Mouse (Mus musculus) olfactory bulb, adult 2 months (tissue): Measurements from ENCODE around the gene Prdm9. TPM values are rescaled to one million over a fixed set of nuclear protein-coding genes. Genes with fewer than 3 reads are reported as not detected.

Source experiments
- H3K27ac ChIP-seq: fragments of 200-500 bp; 2 replicates; pipeline ENCODE4 v1.5.1; 2012; ENCODE audit warnings: low read depth, low read length; ENCODE audit not compliant: insufficient read depth
- H3K4me1 ChIP-seq: fragments of 200-500 bp; 2 replicates; pipeline ENCODE4 v1.6.1; 2012; ENCODE audit warnings: low read length; ENCODE audit not compliant: control insufficient read depth, insufficient read depth
- H3K4me3 ChIP-seq: fragments of 200-500 bp; 2 replicates; pipeline ENCODE4 v1.5.1; 2012; ENCODE audit warnings: mild to moderate bottlenecking, low read depth, low read length, moderate library complexity; ENCODE audit not compliant: insufficient read depth
- CTCF ChIP-seq: fragments of 200-500 bp; IDR thresholded peaks from 2 replicates; pipeline ENCODE4 v1.5.1; 2012; ENCODE audit warnings: low read depth, mild to moderate bottlenecking, low read length, moderate library complexity; ENCODE audit not compliant: insufficient read depth
- POLR2A ChIP-seq: fragments of 200-500 bp; IDR thresholded peaks from 2 replicates; pipeline ENCODE4 v1.6.1; 2012; ENCODE audit warnings: mild to moderate bottlenecking, low read depth, low read length, moderate library complexity; ENCODE audit not compliant: insufficient read depth
- WGBS: fragments of 180-500 bp; shearing (Covaris S2); methylation state at CpG from one replicate; pipeline ENCODE4 v1.1.7; 2018; 5-methylcytosine and 5-hydroxymethylcytosine counted together
- polyA plus RNA-seq: library from polyadenylated mRNA; stranded (reverse); fragments of >200 nt; gene quantifications from 2 replicates; pipeline ENCODE4 v1.2.4, GENCODE M21; 2012; ENCODE audit warnings: low replicate concordance; ENCODE audit not compliant: missing spikeins, insufficient read depth, insufficient read length

Gene Prdm9
- polyA plus RNA-seq, 1 experiment = not detected

- TF ChIP-seq CTCF (no peak), POLR2A (no peak)
- 22% methylated on average over 8 of the region's 8 CpGs for WGBS
- Histone ChIP-seq H3K4me1 (peaks cover 5% of the 10 kb centered on the region; the same call in 1 of the 2 replicates), H3K27ac (no peak overlapping the region), H3K4me3 (no peak overlapping the region; the same call in 1 of the 2 replicates)
Measured at GRCm38 (mm10) chr17:15535943-15536342, 28.2 kb downstream of the Prdm9 start.

GRCm38 (mm10) chr17:15535162-15535800, 28.9 kb downstream of the Prdm9 start:
- TF ChIP-seq CTCF = no peak
- no peak for TF ChIP-seq POLR2A
- H3K4me3 ChIP-seq = no peak overlapping the region
- 67% methylated on average over 11 of the region's 11 CpGs for WGBS

GRCm38 (mm10) chr17:15530141-15530540, 34.0 kb downstream of the Prdm9 start:
- H3K27ac ChIP-seq = no peak overlapping the region
- peaks cover 2% of the 10 kb centered on the region for H3K4me1 ChIP-seq
- TF ChIP-seq CTCF (no peak), POLR2A (no peak)
- WGBS = 7% methylated on average over 5 of the region's 5 CpGs
- no peak overlapping the region for H3K4me3 ChIP-seq

More at GRCm38 (mm10) chr17:15535162-15535800, 28.9 kb downstream of the Prdm9 start:
- H3K4me1 ChIP-seq = peaks cover 5% of the 10 kb centered on the region; the same call in 1 of the 2 replicates
- no peak overlapping the region for H3K27ac ChIP-seq

- peaks cover 2% of the 10 kb centered on the region for H3K4me1 ChIP-seq
- TF ChIP-seq POLR2A = no peak
- no peak for TF ChIP-seq CTCF
- WGBS = 83% methylated on average over 2 of the region's 2 CpGs
- no peak overlapping the region for H3K27ac ChIP-seq
- H3K4me3 ChIP-seq = no peak overlapping the region
Measured at GRCm38 (mm10) chr17:15528887-15529286, 35.3 kb downstream of the Prdm9 start.

GRCm38 (mm10) chr17:15527811-15528136, 36.4 kb downstream of the Prdm9 start:
- peaks cover 2% of the 10 kb centered on the region for H3K4me1 ChIP-seq
- H3K27ac ChIP-seq = no peak overlapping the region
- 49% methylated on average over 3 of the region's 3 CpGs for WGBS
- H3K4me3 ChIP-seq = no peak overlapping the region
- TF ChIP-seq CTCF = no peak
- no peak for TF ChIP-seq POLR2A

GRCm38 (mm10) chr17:15526986-15527810, 37.0 kb downstream of the Prdm9 start, which contains the start of gene Pdcd2:
TSS of gene Pdcd2 (minus strand) at chr17:15527301.
- Histone ChIP-seq H3K4me1 (peaks cover 2% of the 10 kb centered on the region), H3K27ac (peak within 1 kb of the TSS; percentile 59; the same call in 1 of the 2 replicates), H3K4me3 (peak within 1 kb of the TSS; percentile 93)
- TF ChIP-seq CTCF = peak; percentile 16; the same call in 1 of the 2 replicates
- peak; percentile 77 for TF ChIP-seq POLR2A
- under 1% methylated on average over 55 of the region's 55 CpGs for WGBS

GRCm38 (mm10) chr17:15526304-15526703, 37.9 kb downstream of the Prdm9 start:
- H3K27ac ChIP-seq = no peak overlapping the region
- no peak for TF ChIP-seq CTCF
- no peak for TF ChIP-seq POLR2A
- H3K4me3 ChIP-seq = peak overlapping the region; percentile 15
- WGBS = 10% methylated on average over 10 of the region's 10 CpGs
- peaks cover 2% of the 10 kb centered on the region for H3K4me1 ChIP-seq

GRCm38 (mm10) chr17:15518766-15519165, 45.4 kb downstream of the Prdm9 start:
- H3K4me3 ChIP-seq = no peak overlapping the region
- WGBS = 97% methylated on average over 1 of the region's 1 CpGs
- TF ChIP-seq CTCF (no peak), POLR2A (no peak)
- no peak overlapping the region for H3K27ac ChIP-seq
- no peaks in the 10 kb centered on the region for H3K4me1 ChIP-seq

- H3K4me1 ChIP-seq = no peaks in the 10 kb centered on the region
- TF ChIP-seq POLR2A (no peak), CTCF (no peak)
- H3K27ac ChIP-seq = no peak overlapping the region
- 91% methylated on average over 5 of the region's 5 CpGs for WGBS
- H3K4me3 ChIP-seq = no peak overlapping the region
Measured at GRCm38 (mm10) chr17:15518186-15518585, 46.0 kb downstream of the Prdm9 start.
